Mouse (Mus musculus) spleen, postnatal 4 days (tissue): ENCODE measurements around the gene Paf1.

Experiments
- DNase-seq, 2 experiments: peaks; one replicate each; pipeline ENCODE4 v3.0.0; 2022; ENCODE audit warnings: low spot score in 2 of 2

The Paf1 gene

DNA sequence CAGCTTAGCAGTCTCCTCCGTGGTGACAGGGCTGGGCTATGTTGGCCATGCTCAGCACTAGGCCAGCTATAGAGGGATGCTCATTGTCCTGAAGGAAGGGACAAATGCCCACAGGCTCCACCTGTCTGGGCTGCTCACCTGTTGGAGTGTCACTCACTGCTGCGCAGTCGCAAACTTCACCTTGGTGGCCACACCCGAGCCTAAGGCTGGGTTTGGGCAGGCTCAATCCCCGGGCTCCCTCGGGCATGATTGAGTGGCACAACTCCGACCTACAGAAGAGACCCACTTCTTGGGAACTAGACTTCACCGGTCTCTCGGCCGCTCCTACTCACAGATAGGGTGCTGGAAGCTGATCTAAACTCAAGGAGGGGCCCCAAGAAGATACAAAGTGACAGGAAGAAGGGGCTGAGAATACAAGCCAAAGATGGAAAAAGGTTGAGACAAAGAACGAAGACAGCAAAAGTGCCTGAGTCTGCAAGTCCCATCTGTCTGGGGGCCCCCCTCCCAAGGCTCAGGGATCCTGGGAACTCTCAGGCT is 21.7 kb upstream of the Paf1 start:
- DNase-seq: peak in 1 of 2 experiments; percentile 66

DNA sequence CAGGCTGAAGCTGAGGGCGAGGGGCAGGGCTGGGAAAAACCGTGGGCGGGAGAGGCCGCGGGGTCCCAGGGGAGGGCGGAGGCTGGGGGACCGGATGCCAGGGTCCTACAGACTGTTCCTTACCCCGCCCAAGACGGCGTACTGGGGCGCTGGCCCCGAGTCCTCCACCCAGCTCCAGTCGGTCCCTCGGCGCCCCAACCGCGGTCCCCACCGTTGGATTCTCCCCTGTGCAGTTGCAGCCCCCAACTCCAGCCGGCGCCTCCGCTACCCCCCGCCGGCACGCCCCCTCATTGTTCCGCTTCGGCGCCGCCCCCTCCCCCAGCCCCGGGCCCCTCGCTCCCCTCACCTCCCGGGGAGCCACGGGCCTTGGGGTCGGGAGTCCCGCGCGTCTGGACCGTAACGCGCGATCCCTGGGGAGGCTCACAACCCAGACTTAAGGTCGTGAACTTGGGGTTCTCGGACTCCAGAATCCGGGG is 21.2 kb upstream of the Paf1 start:
- peak; percentile 60 to 83 for DNase-seq

GRCm38 (mm10) chr7:28372251-28373108 is 20.3 kb upstream of the Paf1 start, which contains the start of gene Plekhg2:
Plekhg2 (minus strand) TSS chr7:28372599.
- DNase-seq: peak; percentile 97 to 99

GRCm38 (mm10) chr7:28373131-28373581 is 19.6 kb upstream of the Paf1 start:
- peak; percentile 76 to 88 for DNase-seq

- DNase-seq: no peak
Measured at GRCm38 (mm10) chr7:28373891-28374495, 18.8 kb upstream of the Paf1 start.

DNA sequence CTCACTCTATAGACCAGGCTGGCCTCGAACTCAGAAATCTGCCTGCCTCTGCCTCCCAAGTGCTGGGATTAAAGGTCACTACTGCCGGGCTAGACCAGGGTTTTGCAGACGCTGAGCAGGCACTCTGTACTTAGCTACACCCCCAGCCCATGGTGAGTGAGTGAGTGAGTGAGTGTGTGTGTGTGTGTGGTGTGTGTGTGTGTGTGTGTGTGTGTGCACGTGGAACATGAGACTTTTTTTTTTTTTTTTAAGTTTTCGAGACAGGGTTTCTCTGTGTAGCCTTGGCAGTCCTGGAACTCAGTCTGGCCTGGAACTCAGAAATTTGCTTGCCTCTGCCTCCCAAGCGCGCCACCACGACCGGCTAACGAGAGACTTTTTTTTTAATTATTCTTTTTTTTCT is 18.1 kb upstream of the Paf1 start:
- no peak for DNase-seq

DNA sequence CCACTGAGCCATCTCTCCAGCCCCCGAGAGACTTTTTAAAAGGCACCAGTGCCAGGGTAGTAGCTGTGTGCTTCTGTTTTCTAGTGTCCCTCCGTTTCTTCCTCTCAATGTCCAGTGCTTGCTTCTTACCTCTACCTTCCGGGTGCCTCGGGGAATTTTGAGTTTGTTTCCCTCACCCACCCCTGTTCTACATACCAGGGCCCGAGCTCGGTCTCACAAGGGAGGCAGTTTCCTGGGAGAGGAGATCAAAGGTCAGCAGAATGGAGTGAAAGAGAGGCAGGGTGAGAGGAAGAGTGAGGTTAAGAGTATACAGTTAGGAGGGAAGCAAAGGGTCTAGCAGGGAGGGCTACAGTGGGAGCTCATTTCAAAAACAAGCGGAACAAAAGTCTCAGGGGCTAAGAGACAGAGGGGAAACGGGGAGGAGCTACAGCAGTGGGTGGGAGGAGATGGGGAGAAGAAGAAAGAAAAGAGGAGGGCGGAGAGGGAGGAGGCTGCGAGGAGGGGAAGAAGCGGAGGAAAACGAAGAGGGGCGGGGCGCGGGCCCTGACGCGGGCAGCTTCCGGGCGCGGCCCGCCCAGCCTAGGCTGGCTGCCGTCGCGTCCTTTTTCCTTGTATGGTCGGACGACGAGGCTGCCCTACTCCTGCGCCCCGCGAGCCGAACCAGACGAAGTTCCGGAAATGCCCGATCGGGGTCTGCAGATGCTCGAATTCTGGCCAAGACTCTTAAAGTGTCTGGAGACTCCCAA is 17.4 kb upstream of the Paf1 start:
- peak; percentile 88 to 93 for DNase-seq

GRCm38 (mm10) chr7:28376011-28376771 is 16.6 kb upstream of the Paf1 start:
- peak; percentile 50 to 76 for DNase-seq

DNA sequence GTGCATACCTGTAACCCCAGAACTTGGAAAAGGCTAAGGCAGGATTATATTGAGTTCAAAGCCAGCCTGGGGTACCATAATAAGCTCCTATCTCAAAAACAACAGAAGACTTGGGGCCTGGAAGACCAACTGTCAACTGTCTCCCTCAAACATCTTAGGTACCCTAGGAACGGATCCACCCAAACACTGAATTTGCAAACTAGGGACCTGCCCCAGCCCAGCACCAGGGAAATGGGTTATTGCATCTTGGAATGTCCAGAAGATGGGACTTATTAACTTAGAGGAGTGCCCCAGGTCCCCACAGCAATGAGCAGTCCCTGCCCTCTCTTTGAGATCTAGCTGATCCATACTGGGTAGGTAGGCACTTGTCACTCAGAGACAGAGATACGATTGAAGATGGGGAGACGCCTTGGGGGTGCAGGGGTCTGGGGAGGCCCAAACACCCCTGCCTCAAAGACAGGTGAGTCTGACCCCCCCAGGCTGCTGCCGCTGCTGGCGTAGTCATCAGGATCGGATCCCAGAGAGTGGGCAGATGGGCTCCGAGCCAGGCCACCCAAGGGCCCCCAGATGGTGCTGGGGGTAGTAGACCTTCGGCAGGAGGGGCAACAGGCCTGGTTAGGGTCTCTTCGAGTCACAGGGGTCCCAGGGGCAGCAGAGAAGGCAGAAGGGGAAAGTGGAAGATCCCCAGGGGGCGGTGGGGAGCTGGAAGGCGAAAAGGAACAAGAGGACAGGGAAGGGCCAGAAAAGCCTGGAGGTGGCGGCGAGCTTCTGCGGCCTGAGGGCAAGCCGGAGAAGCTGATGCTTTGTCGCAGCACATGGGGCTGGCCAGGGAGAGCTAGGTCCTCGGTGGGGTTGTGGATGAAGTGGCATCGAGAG is 15.3 kb upstream of the Paf1 start:
- peak in 1 of 2 experiments; percentile 69 for DNase-seq

DNA sequence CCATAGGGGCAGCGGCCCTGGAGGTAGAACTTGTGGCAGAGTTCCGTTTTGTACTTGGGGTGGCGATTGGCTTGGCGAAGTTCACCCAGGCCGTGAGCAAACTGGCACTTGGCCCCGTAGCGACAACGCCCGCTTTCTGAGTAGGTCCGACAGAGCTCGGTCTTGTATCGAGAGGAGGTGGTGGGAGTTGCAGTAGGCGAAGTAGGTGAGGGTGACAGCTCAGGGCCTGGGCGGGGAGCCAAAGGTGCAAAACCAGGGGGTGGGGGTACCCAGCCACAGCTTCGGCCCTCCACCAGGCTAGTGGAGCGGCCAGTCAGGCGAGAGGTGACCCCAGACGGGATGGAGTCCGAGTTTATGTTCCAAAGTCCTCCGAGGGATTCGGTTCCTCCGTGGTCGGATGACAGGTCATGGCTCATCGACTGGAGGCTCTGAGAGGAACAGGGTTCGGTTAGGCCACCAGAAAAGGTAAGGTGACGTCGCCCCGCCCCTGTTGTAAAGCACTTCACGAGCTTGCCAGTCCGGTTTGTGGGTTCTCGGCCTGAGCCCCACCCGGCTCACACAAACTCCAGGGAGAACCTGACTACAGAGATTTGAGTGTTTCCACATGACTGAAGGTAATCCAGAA is 14.6 kb upstream of the Paf1 start:
- DNase-seq: peak; percentile 59 to 79

DNA sequence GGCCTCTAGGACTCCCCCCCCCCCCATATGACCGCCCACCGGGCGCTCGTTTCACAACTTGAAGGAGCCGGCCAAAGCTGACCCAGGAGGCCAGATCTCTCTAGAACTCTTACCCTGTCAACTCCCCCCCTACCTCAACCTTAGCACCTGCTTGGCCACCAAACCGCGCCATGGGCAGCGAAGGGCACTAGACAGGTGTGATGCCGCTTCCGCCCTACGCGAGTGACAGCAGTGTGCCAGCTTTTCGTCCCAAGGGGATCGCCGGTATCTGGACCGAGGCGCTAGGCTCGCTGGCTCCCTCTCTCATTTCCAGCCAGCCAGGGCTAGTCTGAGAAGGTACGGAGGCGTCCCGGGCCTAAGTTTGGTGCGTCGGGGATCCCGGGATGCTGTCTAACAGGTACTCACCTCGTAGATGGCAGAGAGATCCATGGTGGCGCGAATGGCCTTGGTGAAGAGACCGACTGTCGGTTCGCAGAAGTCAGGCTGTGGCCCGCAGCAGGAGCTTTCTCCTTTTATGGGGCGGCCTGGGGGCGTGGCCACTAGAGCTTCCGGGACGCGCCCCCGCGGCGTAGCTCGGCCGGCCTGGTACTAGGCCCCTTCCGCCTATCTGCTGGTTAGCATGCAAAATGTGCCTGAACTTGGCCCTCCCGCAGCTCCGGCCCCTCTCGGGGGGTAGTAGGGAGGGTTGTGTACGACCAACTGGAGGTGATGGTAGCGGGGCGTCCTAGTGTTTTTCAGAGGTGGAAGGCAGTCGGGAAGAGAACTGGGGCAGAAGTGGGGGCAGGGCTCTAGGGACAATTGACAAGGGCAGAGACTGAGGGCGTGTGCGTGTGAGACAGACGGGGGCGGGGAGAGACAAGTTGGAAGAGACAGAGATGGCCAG is 13.7 kb upstream of the Paf1 start:
- DNase-seq: peak; percentile 94 to 98

- no peak for DNase-seq
Measured at GRCm38 (mm10) chr7:28380237-28381016, 12.3 kb upstream of the Paf1 start, which contains the start of gene Zfp36. Zfp36 (minus strand) TSS chr7:28380253.

- DNase-seq: peak; percentile 80 to 87
Measured at GRCm38 (mm10) chr7:28381017-28381790, 11.5 kb upstream of the Paf1 start.

- peak; percentile 80 to 87 for DNase-seq
Measured at GRCm38 (mm10) chr7:28381938-28382337, 10.8 kb upstream of the Paf1 start.

- DNase-seq: peak in 1 of 2 experiments; percentile 42
Measured at GRCm38 (mm10) chr7:28382347-28382951, 10.3 kb upstream of the Paf1 start.

DNA sequence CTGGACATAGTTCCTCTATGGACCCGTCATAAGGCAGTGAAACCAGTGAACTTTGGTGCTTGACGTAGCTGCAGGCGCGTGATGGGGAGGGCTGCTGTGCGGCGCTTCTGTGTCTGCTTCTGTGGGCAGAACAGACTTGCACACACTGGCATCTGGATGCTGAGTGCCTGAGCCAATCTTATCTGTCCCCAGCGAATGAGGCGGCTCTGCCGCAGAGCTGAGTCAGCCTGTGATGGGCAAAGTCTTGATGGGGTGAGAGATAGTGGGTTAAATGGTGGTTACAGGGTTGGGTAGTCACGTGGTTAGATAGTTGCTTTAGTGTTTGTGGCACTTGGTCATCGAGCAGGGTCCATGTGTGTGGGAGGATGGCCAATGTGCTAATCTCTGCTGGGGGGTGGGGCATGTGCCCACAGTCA is 9.8 kb upstream of the Paf1 start:
- DNase-seq: peak; percentile 62 to 78
